Mouse (Mus musculus): ENCODE results near the gene A930004D18Rik. TPM values are rescaled to one million over a fixed set of nuclear protein-coding genes. Genes with fewer than 3 reads are reported as not detected.

A930004D18Rik gene
- 0.04 and 0.86 TPM in 2 replicates for polyA plus RNA-seq (2012; rRNA removed; ENCODE audit: low replicate concordance)

GRCm38 (mm10) chr2:18037491-18037890 lies at the start of gene A930004D18Rik:
Gene A930004D18Rik, minus strand, starts transcription at chr2:18037737.

DNA sequence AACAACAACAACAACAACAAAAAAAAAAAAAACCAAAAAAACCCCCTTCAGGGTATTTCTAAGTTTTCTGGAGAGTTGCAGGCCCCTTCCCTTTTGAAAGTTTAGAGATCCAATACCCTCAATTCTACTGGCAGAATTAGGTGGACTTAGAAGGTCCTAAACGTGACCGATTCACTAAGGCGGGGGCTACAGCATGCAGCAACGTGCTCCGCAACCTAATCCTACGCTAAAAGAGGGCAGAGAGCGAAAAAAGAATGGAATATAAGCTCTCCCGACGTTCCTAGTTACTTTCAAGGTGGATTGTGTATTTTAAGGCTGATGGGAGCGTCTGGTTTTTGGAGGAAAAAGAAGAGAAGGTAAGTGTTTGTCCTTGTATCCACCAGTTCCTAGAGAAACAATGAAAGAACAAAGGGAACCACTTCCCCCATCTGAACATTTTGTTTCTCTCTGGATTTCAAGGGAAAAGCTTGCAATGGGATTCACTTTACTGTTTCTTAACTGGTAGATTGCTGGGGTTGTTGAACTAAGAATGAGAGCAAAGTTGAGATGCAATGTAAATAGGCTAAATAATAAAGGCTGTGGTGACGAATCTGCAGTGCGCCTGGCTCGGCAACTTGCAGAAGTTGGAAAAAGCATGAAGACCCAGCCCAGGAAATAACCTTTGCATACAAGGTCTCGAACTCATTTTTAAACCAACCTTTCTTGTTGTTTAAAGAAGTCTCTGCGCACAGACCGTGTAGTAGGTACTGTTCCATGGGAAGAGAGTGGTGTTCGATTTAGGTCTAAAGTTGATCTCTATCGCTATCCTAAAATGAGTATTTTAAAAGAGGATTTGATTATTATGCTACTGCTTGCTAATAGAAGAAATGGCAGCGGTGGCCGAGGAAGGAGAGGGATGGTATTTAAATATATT lies 17.7 kb upstream of the A930004D18Rik start, which contains the start of gene Mllt10:
Gene Mllt10, plus strand, starts transcription at position 222 of the 913 bp plus-strand sequence.

DNA sequence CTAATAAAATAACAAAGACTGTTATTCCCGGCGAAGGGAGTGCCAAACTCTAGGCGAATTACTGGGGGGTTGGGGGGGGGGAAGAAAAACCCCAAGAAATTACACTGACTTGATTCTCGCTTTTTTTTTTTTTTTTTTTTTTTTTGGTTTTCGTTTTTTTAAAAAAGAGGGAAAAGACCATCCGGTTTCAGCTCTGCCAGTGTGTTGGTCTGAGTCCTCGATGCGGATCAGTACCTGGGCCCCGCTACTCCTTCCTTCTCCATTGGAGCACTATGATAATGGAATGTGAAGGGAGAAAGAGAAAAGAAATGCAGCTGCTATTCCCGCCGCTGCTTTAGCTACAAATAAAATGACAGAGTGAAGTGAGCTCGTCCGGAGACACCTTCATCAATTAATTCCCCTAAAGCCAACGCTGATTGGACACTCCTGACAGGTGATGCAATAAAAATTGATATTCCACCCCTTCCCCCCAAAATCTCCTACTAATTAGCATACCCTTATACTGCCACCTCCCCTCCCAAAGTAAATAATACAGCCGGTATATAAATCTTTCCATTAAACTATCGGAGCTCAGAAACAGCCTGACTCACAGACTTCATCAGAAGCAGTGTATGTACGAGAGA lies 11.0 kb upstream of the A930004D18Rik start, which contains the start of gene Skida1:
Gene Skida1, minus strand, starts transcription at position 599 of the 623 bp plus-strand sequence.

GRCm38 (mm10) chr2:17996858-17997257 lies 40.7 kb downstream of the A930004D18Rik start, which contains the start of gene H2al2a:
Gene H2al2a, minus strand, starts transcription at chr2:17996958.

Other genes starting within 250 kb of the A930004D18Rik start
- not detected in 2 replicates for gene H2al2a, start 40.8 kb downstream of the A930004D18Rik start, polyA plus RNA-seq (2012; rRNA removed; ENCODE audit: low replicate concordance)
- gene Skida1, start 11.3 kb upstream of the A930004D18Rik start, polyA plus RNA-seq (2012; rRNA removed; ENCODE audit: low replicate concordance) = 0.45 and 0.65 TPM in 2 replicates
- 14.9 and 19.0 TPM in 2 replicates for gene Mllt10, start 17.5 kb upstream of the A930004D18Rik start, polyA plus RNA-seq (2012; rRNA removed; ENCODE audit: low replicate concordance)